Mouse (Mus musculus) layer of hippocampus, postnatal 14 days (tissue): ENCODE results near the gene Wdr61. TPM values are rescaled to one million over a fixed set of nuclear protein-coding genes. Genes with fewer than 3 reads are reported as not detected.

Experiments used
- DNase-seq, 2 experiments: peaks; one replicate each; pipeline ENCODE4 v3.0.0; 2021 to 2022; ENCODE audit warnings: low spot score in 2 of 2, mixed read lengths in 1 of 2
- microRNA-seq, 2 experiments: library from miRNA; unstranded; fragments of <30 nt; microRNA quantifications; one replicate each; pipeline ENCODE4 v1.2.0; 2021
- total RNA-seq, 2 experiments: library from RNA; stranded (reverse); gene quantifications; 2 replicates each; pipeline ENCODE4 v1.2.3; 2021

Wdr61 gene
- total RNA-seq, 2 experiments from 2014 or later, result 53.8 to 59.3 TPM

- DNase-seq, result peak in 1 of 2 experiments; percentile 62
These were observed 46.8 kb downstream of the Wdr61 start for GRCm38 (mm10) chr9:54687246-54688236.

DNA sequence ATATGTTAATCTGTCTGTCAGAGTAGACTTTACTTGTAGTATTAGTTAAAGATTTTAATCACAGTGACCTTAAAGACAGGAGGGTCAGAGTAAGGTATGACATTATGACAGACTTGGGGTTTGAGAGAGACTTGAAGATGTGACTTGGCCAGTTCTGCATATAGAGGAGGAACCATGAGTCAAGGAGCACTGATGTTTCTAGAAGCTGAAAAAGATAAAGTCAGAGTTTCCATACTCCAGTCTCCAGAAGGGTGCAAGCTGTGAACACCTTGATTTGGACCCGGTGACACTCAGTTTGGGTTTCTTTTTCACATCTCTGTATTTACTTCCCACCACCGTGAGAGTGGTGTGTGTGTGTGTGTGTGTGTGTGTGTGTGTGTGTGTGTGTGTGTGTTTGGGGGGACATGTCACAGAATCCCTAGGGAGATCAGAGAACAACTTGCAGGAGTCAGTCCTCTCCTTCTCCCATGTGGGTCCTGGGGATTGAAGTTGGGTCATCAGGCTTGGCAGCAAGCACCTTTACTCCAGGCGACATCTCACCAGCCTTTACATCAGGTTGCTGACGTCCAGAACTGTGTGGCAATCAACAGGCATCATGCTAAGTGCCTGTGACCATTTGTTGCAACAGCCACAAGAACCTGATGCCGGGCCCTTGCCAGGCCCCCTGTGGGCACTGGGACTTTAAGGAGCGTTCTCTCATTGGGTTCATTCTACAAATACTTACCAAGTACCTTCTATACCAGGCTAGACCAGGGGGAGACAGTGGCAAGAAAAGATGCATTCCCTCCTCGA is 50.3 kb downstream of the Wdr61 start:
- DNase-seq, result no peak

- DNase-seq, result no peak
These were observed 51.5 kb downstream of the Wdr61 start for GRCm38 (mm10) chr9:54682846-54683245.

DNA sequence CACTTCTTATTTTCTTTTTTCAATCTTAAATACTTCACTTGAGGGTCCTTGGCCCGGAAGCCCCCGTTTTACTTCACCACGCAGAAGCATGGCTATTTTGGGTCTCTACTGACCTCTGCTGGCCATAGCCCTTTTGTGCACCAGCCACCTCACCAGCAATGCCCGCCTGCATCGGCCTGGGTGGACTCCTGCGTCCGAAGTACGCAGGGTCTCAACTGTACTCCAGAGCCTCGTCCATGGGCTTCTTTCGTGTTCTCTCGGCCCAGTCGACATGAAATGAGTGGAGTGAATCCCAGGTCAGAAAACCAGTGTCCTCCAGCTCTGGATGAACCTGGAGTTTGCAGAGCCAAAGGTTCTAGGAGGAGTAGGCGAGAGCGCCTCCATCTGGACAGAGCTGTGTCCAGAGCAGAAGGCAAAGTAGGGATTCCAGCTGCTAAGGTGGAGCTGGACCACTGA is 57.8 kb downstream of the Wdr61 start:
- DNase-seq, result peak; percentile 81 to 85

DNA sequence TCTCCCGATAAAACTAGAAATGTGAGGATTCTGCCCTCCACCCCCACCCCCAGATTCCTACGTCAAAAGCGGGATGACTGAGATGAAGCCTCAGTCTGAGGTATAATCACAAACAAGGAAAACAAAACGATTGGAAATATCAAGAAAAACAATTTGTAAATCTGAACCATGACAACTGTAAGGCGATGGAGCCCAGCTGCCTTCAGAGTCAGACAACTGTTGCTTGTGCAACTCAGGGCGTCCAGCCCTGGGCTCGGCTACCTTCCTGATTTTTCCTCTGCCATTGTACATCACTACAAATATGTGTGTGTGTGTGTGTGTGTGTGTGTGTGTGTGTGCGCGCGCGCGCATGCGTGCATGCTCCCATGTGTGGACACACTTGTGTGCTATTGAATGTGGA is 60.4 kb downstream of the Wdr61 start:
- no peak for DNase-seq

GRCm38 (mm10) chr9:54671962-54672361 is 62.4 kb downstream of the Wdr61 start:
- DNase-seq, result no peak

GRCm38 (mm10) chr9:54668455-54668854 is 65.9 kb downstream of the Wdr61 start:
- DNase-seq, result peak in 1 of 2 experiments; percentile 74

DNA sequence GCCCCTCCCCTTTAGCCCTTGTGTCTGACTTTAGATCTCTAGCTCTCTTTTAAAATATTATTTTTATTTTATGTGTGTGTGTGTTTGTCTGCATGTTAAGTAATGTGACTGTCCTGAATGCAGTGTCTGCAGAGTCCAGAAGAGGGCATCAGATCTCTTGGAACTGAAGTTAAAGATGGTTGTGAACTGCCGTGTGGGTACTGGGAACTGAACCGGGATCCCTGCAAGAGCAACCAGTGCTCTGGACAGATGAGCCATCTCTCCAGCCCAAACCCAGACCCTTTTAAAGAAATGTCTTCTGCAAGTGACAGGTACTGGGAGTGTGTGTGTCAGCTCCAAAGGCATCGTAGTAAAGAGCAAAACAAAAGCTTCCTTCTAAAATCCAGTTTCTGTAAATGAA is 68.2 kb downstream of the Wdr61 start:
- DNase-seq, result no peak

Small RNA genes within 50 kb of the gene (microRNA-seq; reads per million reads assigned to microRNA genes)
- gene Mir5710, result 1.1 to 2.0 reads per million in 2 experiments

Other genes starting within 250 kb of the Wdr61 start
- 100 to 1,000 TPM; 225 to 231 TPM for gene Dmxl2, start 232.9 kb downstream of the Wdr61 start, total RNA-seq
- gene Sh2d7, start 195.5 kb downstream of the Wdr61 start, total RNA-seq, result under 1 TPM in 1 of 2 experiments, not detected in 1; 0.18 TPM
- gene Cib2, start 174.3 kb downstream of the Wdr61 start, total RNA-seq, result 10 to 100 TPM; 20.5 to 21.9 TPM
- gene Idh3a, start 148.2 kb downstream of the Wdr61 start, total RNA-seq, result 100 to 1,000 TPM; 210 to 214 TPM
- gene Acsbg1, start 72.6 kb downstream of the Wdr61 start, total RNA-seq, result 100 to 1,000 TPM; 115 TPM
- 10 to 100 TPM; 25.6 to 30.8 TPM for gene Dnaja4, start 35.6 kb downstream of the Wdr61 start, total RNA-seq
- gene Crabp1, start 30.2 kb upstream of the Wdr61 start, total RNA-seq, result 1 to 10 TPM; 3.6 to 4.4 TPM
- gene Ireb2, start 129.3 kb upstream of the Wdr61 start, total RNA-seq, result 10 to 100 TPM; 64.6 to 65.9 TPM
- 1 to 10 TPM; 2.1 to 2.8 TPM for gene Hykk, start 182.8 kb upstream of the Wdr61 start, total RNA-seq
- 100 to 1,000 TPM; 137 to 138 TPM for gene Psma4, start 216.3 kb upstream of the Wdr61 start, total RNA-seq
- not detected for gene AY074887, start 216.5 kb upstream of the Wdr61 start, total RNA-seq
- gene Chrna5, start 246.4 kb upstream of the Wdr61 start, total RNA-seq, result 10 to 100 TPM in 1 of 2 experiments, 1 to 10 TPM in 1; 8.6 to 10.6 TPM